Mouse (Mus musculus) lung, embryonic 15.5 days (tissue): ENCODE data around the gene Sertad1. TPM values are rescaled to one million over a fixed set of nuclear protein-coding genes. Genes with fewer than 3 reads are reported as not detected.

Experiments
- ATAC-seq: fragments of 200-750 bp; cut with Nextera tagmentation; 2 replicates; pipeline ENCODE4 v1.8.0; 2017; ENCODE audit warnings: moderate number of reproducible peaks, borderline replicate concordance; ENCODE audit not compliant: low FRiP score, low TSS enrichment; ENCODE audit errors: extremely low read depth
- H3K27ac ChIP-seq: fragments of 300-500 bp; sonication (generic); 2 replicates; pipeline ENCODE4 v1.5.1; 2015; ENCODE audit warnings: moderate library complexity, mild to moderate bottlenecking, inconsistent platforms
- H3K27me3 ChIP-seq: fragments of 300-500 bp; sonication (generic); 2 replicates; pipeline ENCODE4 v1.6.1; 2015; ENCODE audit warnings: inconsistent platforms
- H3K36me3 ChIP-seq: fragments of 300-500 bp; sonication (generic); 2 replicates; pipeline ENCODE4 v1.6.1; 2015; ENCODE audit warnings: inconsistent platforms
- H3K4me1 ChIP-seq: fragments of 300-500 bp; sonication (generic); 2 replicates; pipeline ENCODE4 v1.6.1; 2015; ENCODE audit warnings: inconsistent platforms
- H3K4me2 ChIP-seq: fragments of 300-500 bp; sonication (generic); 2 replicates; pipeline ENCODE4 v1.6.1; 2015; ENCODE audit warnings: inconsistent platforms, mild to moderate bottlenecking, moderate library complexity
- H3K4me3 ChIP-seq: fragments of 300-500 bp; sonication (generic); 2 replicates; pipeline ENCODE4 v1.5.1; 2015; ENCODE audit warnings: mild to moderate bottlenecking, inconsistent platforms
- H3K9ac ChIP-seq: fragments of 300-500 bp; sonication (generic); 2 replicates; pipeline ENCODE4 v1.6.1; 2015; ENCODE audit warnings: inconsistent platforms
- H3K9me3 ChIP-seq: fragments of 300-500 bp; sonication (generic); 2 replicates; pipeline ENCODE4 v1.6.1; 2016; ENCODE audit warnings: inconsistent platforms
- WGBS: fragments of 180-500 bp; shearing (Covaris S2); methylation state at CpG from one replicate; pipeline ENCODE4 v1.1.7; 2015; 5-methylcytosine and 5-hydroxymethylcytosine counted together
- polyA plus RNA-seq: library from polyadenylated mRNA; unstranded; fragments of >200 nt; fragmentation: Nextera tagmentation; extraction: Ambion mirVana; gene quantifications from 2 replicates; pipeline ENCODE4 v1.2.1, GENCODE M21; 2015

The Sertad1 gene
- polyA plus RNA-seq, 1 experiment from 2014 or later = 49.6 TPM

DNA sequence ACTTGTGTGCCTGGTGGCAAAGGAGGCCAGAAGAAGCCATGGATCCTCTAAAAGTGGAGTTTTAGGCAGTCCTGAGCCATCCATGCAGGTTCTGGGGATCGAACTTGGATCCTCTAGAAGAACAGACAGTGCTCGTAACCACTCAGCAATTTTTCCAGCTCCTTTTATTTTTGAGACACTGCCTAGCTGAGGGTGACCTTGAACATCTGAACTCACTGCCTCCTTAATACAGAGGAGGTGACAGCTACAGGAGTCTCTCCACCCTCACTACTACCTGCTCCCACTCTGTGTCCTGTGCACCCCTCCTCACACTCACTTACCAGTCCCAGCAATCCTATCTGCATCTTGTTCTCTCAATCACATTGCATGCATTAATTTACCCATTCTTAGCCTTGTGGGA lies 11.1 kb upstream of the Sertad1 start:
- 89% methylated on average over 2 of the region's 2 CpGs for WGBS
- no peaks in the 10 kb centered on the region for H3K27me3 ChIP-seq
- H3K27ac ChIP-seq = no peak overlapping the region
- H3K36me3 ChIP-seq = peaks cover 11% of the 10 kb centered on the region
- no peak overlapping the region for H3K4me2 ChIP-seq
- peaks cover 13% of the 10 kb centered on the region for H3K4me1 ChIP-seq
- H3K9me3 ChIP-seq = no peaks in the 10 kb centered on the region
- no peak overlapping the region for H3K4me3 ChIP-seq
- ATAC-seq = no peak
- H3K9ac ChIP-seq = no peak overlapping the region

DNA sequence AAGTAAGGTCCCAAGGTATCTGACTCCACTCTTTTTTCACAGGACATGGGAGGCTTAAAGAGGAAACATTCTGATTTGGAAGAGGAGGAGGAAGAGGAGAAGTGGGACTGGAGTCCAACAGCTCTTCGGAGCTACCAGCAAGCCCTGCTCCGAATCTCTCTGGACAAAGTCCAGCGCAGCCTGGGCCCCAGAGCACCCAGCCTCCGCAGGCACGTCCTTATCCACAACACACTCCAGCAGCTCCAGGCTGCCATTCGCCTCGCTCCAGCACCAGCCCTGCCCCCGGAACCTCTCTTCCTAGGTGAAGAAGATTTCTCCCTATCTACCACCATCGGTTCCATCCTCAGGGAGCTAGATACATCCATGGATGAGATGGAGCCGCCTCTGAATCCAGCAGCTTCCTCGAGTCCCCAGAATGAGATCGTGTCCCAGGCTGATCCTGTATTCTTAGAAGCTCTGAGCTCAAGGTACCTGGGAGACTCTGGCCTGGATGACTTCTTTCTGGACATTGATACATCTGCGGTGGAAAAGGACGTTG lies 10.5 kb upstream of the Sertad1 start:
- H3K4me2 ChIP-seq = no peak overlapping the region
- 95% methylated on average over 14 of the region's 14 CpGs for WGBS
- no peak overlapping the region for H3K4me3 ChIP-seq
- H3K36me3 ChIP-seq = peaks cover 11% of the 10 kb centered on the region
- no peak for ATAC-seq
- H3K9me3 ChIP-seq = no peaks in the 10 kb centered on the region
- H3K9ac ChIP-seq = no peak overlapping the region
- no peak overlapping the region for H3K27ac ChIP-seq
- H3K27me3 ChIP-seq = no peaks in the 10 kb centered on the region
- H3K4me1 ChIP-seq = peaks cover 19% of the 10 kb centered on the region

DNA sequence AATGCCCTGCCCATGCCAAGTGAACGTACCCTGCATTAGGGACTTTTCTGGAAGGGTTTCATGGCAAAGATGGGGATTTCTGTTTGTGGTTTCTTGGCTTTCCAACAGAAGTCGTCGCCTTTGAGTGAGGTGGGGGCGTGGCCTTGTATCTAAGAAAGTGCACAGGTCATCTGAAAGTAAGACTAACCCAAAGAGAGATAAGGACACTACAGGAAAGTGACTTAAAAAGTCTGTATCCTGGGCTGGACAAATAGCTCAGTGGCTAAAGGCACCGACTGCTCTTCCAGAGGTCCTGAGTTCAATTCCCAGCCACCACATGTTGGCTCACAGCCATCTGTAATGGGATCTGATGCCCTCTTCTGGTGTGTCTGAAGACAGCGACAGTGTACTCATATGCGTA lies 8.1 kb upstream of the Sertad1 start:
- peaks cover 24% of the 10 kb centered on the region for H3K4me1 ChIP-seq
- ATAC-seq = no peak
- H3K4me2 ChIP-seq = no peak overlapping the region
- H3K27ac ChIP-seq = no peak overlapping the region
- no peaks in the 10 kb centered on the region for H3K27me3 ChIP-seq
- H3K9me3 ChIP-seq = no peaks in the 10 kb centered on the region
- H3K9ac ChIP-seq = no peak overlapping the region
- peaks cover 11% of the 10 kb centered on the region for H3K36me3 ChIP-seq
- H3K4me3 ChIP-seq = no peak overlapping the region
- WGBS = 65% methylated on average over 7 of the region's 7 CpGs

DNA sequence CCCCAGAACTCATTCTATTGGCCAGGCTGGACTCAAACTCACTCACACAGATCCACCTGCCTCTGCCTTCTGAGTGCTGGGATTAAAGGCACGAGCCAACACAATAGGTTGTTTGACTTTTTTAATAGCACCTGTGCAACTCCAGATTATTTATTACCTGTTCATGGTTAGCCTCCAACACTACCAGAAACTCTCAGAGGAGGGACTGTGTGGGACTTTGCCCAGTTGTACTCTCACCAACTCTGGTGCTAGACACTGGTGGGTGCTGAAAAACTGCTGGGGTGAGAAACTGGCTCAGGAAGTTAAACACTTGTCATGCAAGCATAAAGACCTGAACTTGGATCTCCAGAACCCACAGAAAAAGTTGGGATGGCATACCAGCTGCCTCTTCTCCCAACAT lies 7.0 kb upstream of the Sertad1 start:
- Histone ChIP-seq H3K27ac (no peak overlapping the region), H3K27me3 (no peaks in the 10 kb centered on the region), H3K9me3 (no peaks in the 10 kb centered on the region), H3K4me3 (no peak overlapping the region), H3K36me3 (peaks cover 11% of the 10 kb centered on the region), H3K9ac (no peak overlapping the region), H3K4me2 (no peak overlapping the region), H3K4me1 (peaks cover 24% of the 10 kb centered on the region)
- no peak for ATAC-seq
- 76% methylated on average over 1 of the region's 1 CpGs for WGBS

DNA sequence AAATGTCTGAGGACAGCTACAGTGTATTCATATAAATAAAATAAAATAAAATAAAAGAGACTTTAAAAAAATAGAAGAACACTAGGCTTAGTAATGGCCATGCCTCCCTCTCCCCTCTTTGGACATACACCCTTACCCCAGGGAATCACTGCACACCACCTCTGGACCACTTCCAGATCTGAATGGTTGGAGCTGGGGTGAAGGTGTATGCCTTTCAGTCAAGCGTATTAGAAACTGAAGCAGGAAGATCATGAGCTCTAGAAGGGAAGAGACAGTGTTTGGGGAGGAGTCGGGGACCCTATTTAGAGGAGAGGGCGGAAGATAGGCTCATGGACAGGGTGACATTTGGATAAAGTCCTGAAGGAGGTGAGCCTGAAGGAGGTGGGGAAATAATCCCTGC lies 6.2 kb upstream of the Sertad1 start:
- H3K9ac ChIP-seq = no peak overlapping the region
- peak overlapping the region; percentile 35 for H3K4me3 ChIP-seq
- no peaks in the 10 kb centered on the region for H3K9me3 ChIP-seq
- peaks cover 24% of the 10 kb centered on the region for H3K4me1 ChIP-seq
- peaks cover 11% of the 10 kb centered on the region for H3K36me3 ChIP-seq
- no peaks in the 10 kb centered on the region for H3K27me3 ChIP-seq
- H3K27ac ChIP-seq = peak overlapping the region; percentile 86
- peak overlapping the region; percentile 60 for H3K4me2 ChIP-seq
- 59% methylated on average over 3 of the region's 3 CpGs for WGBS
- no peak for ATAC-seq

DNA sequence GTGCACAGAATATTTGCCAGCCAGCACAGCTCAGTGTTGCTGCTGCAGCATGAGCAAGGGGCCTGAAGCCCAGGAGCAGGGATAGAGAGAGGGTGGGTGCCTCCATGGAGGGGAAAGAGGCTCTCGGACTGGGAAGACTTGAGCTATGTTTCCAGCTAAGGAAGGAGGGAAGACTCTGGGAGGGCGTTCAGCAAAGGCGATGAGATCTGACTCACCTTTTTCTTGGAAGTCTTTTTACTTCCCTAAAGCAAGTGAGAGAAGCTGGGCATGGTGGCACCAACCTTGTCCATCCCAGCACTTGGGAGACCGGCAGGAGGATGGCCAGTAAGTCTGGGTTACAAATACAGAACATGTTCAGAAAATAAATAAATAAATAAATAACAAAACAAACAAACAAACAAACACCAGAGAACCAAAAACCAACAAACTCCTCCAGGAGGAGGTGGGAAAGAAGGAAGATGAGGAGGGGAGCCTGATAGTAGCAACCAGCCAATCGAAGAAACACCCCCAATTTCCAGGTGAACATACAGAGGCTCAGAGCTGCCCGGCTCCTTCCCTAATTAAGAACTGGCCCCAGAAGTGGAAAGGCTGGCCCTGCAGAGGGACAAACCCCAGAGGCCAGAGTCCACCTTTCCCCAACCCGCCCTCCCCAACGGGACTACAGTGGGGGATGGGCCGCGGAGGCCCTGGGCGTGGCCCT lies 5.6 kb upstream of the Sertad1 start:
- Histone ChIP-seq H3K9ac (peak overlapping the region; percentile 37), H3K4me1 (peaks cover 24% of the 10 kb centered on the region), H3K36me3 (peaks cover 11% of the 10 kb centered on the region), H3K4me2 (peak overlapping the region; percentile 60), H3K27ac (peak overlapping the region; percentile 86), H3K27me3 (no peaks in the 10 kb centered on the region), H3K4me3 (peak overlapping the region; percentile 35), H3K9me3 (no peaks in the 10 kb centered on the region)
- no peak for ATAC-seq
- WGBS = 7% methylated on average over 11 of the region's 11 CpGs

DNA sequence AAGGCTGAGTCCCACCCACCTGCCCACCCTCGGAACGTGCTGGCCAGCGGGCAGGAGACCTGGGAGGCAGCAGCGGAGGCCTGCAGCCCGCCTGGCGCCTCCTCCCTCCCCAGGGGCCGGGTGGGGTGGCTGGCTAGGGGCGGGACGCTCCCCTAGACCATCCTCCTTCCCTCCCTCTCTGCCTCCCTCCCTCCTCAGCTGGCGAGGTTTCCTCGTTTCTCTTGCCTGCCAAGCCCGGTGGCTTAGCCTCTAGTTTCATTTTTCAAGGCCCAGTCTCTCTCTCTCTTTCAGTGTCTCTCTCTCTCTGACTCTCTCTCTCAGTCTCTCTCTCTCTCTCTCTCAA lies 5.1 kb upstream of the Sertad1 start:
- peak overlapping the region; percentile 86 for H3K27ac ChIP-seq
- H3K27me3 ChIP-seq = no peaks in the 10 kb centered on the region
- peak overlapping the region; percentile 37 for H3K9ac ChIP-seq
- no peaks in the 10 kb centered on the region for H3K9me3 ChIP-seq
- ATAC-seq = peak; percentile 97
- H3K4me2 ChIP-seq = peak overlapping the region; percentile 60
- peaks cover 6% of the 10 kb centered on the region for H3K36me3 ChIP-seq
- under 1% methylated on average over 12 of the region's 12 CpGs for WGBS
- H3K4me1 ChIP-seq = peaks cover 24% of the 10 kb centered on the region
- H3K4me3 ChIP-seq = peak overlapping the region; percentile 35

DNA sequence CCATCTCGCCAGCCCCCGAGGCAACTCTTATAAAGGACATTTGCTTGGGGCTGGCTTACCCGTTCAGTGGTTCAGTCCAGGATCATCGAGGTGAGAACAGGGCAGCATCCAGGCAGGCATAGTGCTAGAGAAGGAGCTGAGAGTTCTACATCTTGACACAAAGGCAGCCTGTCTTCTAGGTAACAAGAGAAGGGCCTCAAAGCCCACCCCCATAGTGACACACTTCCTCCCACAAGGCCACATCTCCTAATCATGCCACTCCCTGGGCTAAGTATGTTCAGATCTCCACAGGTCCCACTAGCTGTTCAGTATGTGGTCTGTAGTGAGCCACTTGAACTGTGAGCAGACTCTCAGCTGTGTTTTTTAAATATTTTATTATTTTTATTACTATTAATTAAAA lies 2.9 kb upstream of the Sertad1 start:
- peaks cover 34% of the 10 kb centered on the region for H3K4me1 ChIP-seq
- no peak overlapping the region for H3K4me2 ChIP-seq
- no peaks in the 10 kb centered on the region for H3K36me3 ChIP-seq
- no peak overlapping the region for H3K4me3 ChIP-seq
- ATAC-seq = no peak
- no peaks in the 10 kb centered on the region for H3K9me3 ChIP-seq
- no peak overlapping the region for H3K9ac ChIP-seq
- no peak overlapping the region for H3K27ac ChIP-seq
- H3K27me3 ChIP-seq = no peaks in the 10 kb centered on the region
- WGBS = 89% methylated on average over 4 of the region's 4 CpGs

DNA sequence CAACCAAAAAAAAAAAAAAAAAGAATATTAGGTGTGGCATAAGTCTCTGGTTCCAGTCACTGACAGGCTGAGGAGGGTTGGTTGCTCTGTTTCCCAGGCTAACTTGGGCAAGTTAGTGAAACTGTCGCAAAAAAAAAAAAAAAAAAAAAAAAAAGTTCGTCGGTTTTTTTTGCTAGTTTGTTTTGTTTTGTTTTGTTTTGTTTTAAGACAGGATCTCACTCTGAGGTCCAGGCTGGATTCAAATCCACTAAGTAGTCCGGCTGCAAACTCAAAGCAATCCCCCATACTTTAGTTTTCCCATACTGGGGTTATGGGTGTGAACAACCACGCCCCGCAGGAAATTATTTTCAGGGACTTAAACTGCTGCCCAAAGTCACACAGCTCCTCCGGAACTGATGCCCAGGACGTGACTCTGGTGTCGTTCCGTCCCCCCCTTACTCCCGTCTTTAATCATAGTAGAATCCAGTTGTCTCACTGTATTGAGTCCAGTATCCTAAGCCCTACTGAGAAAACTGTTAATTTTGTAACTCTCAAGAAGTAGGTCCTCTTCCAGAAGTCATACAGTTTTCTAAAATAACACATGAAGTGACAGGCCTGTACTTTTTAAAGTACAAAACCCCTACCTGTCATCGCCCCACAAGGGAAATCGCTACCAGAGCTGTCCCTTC lies 474 bp upstream of the Sertad1 start:
- H3K4me1 ChIP-seq = peaks cover 50% of the 10 kb centered on the region
- ATAC-seq = no peak

DNA sequence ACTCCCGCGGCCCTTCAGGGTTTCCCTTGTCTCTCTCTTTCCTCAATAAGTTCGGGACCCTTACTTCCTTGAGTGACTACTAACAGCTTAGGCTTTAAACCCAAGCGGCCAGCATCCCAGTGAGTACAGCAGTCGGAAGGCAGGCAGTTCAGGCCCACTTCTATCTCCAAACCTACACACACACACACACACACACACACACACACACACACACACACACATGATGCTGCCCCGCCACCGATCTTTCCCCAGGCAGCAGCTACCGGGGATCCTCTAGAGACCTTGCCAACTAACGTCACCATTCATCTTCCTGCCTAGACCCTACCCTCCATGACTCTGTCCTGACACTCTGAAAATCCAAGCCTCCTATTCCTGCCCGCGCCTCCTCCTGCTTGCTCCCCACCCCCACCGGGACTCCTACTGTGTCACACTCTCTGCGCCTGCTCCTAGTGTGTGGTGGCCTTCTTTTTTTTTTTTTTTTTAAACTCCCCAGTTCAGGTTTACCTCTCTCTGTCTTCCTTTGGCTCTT lies 1.1 kb downstream of the Sertad1 start:
- no peak for ATAC-seq
- H3K9ac ChIP-seq = peak overlapping the region; percentile 70
- no peaks in the 10 kb centered on the region for H3K27me3 ChIP-seq
- H3K36me3 ChIP-seq = 0 out of 2 replicates have a peak, but pooled peaks cover 11% of the 10 kb centered on the region
- H3K4me1 ChIP-seq = peaks cover 55% of the 10 kb centered on the region
- 2% methylated on average over 13 of the region's 13 CpGs for WGBS
- H3K27ac ChIP-seq = peak overlapping the region; percentile 98
- H3K4me2 ChIP-seq = peak overlapping the region; percentile 80
- peak overlapping the region; percentile 57 for H3K4me3 ChIP-seq
- H3K9me3 ChIP-seq = no peaks in the 10 kb centered on the region

More for the DNA sequence above, 474 bp upstream of the Sertad1 start:
- no peaks in the 10 kb centered on the region for H3K27me3 ChIP-seq
- H3K4me2 ChIP-seq = peak overlapping the region; percentile 80
- peak overlapping the region; percentile 57 for H3K4me3 ChIP-seq
- peak overlapping the region; percentile 70 for H3K9ac ChIP-seq
- 4% methylated on average over 13 of the region's 13 CpGs for WGBS
- no peaks in the 10 kb centered on the region for H3K9me3 ChIP-seq
- H3K27ac ChIP-seq = peak overlapping the region; percentile 98
- H3K36me3 ChIP-seq = 0 out of 2 replicates have a peak, but pooled peaks cover 11% of the 10 kb centered on the region

DNA sequence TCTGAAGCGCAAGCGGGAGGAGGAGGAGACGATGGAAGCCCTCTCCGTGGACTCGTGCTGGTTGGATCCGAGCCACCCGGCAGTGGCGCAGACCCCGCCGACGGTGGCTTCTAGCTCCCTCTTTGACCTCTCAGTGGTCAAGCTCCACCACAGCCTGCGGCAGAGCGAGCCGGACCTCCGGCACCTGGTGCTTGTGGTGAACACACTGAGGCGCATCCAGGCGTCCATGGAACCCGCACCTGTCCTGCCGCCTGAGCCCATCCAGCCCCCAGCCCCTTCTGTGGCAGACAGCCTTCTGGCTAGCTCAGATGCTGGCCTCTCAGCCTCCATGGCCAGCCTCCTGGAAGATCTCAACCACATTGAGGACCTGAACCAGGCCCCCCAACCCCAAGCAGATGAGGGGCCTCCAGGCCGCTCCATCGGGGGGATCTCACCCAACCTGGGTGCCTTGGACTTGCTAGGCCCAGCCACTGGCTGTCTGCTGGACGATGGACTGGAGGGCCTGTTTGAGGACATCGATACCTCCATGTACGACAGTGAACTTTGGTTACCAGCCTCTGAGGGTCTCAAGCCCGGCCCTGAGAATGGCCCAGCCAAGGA lies 2.7 kb downstream of the Sertad1 start:
- Histone ChIP-seq H3K4me3 (no peak overlapping the region), H3K9me3 (no peaks in the 10 kb centered on the region), H3K9ac (no peak overlapping the region; the same call in 1 of the 2 replicates), H3K27ac (peak overlapping the region; percentile 97), H3K4me2 (no peak overlapping the region; the same call in 1 of the 2 replicates), H3K27me3 (no peaks in the 10 kb centered on the region), H3K4me1 (peaks cover 55% of the 10 kb centered on the region), H3K36me3 (0 out of 2 replicates have a peak, but pooled peaks cover 11% of the 10 kb centered on the region)
- ATAC-seq = no peak
- WGBS = 90% methylated on average over 25 of the region's 25 CpGs

DNA sequence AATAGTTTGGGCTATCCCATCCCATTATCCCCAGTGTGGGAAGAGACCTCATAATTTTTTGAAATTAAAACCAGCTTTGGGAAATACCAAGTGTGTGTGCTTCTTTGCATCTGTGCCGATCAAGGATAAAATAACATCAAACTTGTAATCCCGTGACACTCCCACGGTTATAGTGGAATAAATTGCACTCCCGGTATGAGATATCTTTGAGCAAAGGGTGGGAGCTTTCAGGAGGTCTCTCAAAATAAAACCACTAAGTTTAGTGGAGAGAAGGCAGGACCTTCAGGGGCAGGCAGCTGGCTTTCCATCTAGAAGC lies 3.5 kb downstream of the Sertad1 start:
- WGBS = 24% methylated on average over 4 of the region's 4 CpGs
- Histone ChIP-seq H3K4me2 (peak overlapping the region; percentile 58), H3K4me1 (peaks cover 55% of the 10 kb centered on the region), H3K9ac (peak overlapping the region; percentile 36), H3K27ac (peak overlapping the region; percentile 97), H3K4me3 (peak overlapping the region; percentile 34), H3K36me3 (0 out of 2 replicates have a peak, but pooled peaks cover 11% of the 10 kb centered on the region), H3K9me3 (no peaks in the 10 kb centered on the region), H3K27me3 (no peaks in the 10 kb centered on the region)
- no peak for ATAC-seq
